Mouse (Mus musculus) CD4-positive, CD25-positive, alpha-beta regulatory T cell, adult 2 months (primary cell): ENCODE measurements around the gene Kcnc3.

Source experiments
- DNase-seq: peaks from one replicate; pipeline ENCODE4 v3.0.0-alpha.2; 2012; ENCODE audit warnings: low read depth, low spot score

Gene Kcnc3

DNA sequence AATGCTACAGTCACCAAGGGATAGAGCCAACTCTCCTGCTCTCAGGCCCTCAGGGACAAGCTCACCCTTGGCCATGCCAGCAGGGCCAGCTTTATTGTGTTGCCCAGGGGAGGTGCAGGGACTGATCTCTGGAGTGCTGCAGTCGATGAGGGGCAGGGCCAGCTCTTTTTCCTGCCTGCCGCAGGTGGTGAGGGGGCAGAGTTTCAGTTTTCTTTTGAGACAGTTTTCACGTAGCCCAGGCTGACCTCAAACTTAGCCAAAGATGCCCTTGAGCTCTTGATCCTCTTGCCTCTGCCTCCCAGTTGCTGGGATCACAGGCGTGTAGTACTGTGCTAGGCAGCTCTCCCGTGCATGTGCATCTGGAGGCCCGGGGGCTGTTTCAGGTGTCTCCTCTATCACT, 19.5 kb upstream of the Kcnc3 start:
- DNase-seq: no peak

- DNase-seq: no peak
Observed at GRCm38 (mm10) chr7:44571811-44572210, 18.7 kb upstream of the Kcnc3 start.

DNA sequence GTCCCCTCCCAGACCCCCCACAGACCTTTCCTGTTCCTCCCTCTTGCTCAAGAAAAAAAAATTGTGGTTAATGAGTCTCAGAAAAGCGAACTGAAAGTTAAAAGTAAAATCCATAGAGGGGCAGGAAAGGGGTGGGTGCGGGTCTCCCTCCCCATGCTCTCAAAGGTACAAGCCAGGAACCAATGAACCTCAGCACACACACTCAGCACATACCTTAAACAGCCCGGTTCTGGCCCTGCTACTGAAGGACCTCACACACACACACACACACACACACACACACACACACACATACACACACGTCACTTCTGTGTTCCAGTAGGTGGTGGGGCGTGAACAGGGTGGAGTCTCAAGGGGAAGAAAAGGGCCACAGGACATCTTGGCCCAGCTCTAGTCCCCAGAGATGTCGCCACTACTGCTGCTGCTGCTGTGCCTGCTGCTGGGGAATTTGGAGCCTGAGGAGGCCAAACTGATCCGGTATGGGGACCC, 18.2 kb upstream of the Kcnc3 start, which contains the start of gene Napsa:
Napsa (plus strand) TSS at position 168 of the 489 bp plus-strand sequence.
- DNase-seq: no peak

DNA sequence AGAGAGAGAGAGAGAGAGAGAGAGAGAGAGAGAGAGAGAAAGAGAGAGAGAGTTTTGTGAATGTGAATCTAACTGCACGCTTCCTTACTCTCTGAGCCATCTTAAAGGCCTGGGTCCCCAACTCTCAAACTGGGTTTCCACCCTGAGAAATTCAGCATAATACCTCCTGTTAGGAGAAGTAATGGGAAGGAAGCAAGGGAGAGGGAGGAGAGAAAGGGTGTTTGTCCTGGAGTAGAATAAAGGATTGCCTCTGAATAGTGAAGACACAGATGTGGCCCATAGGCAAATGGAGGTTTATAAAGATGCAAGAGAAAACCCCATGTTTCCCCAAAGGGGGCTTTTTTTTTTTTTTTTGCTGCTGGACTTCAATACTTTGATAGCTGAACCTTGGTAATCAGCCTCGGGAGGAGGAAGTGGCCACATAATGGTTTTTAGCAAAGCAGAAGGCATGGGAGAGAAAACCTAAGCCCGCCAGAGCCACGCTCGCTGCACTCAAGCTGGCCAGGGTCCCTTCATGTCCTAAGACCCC, 17.4 kb upstream of the Kcnc3 start:
- no peak for DNase-seq

- no peak for DNase-seq
Observed at GRCm38 (mm10) chr7:44576333-44576844, 14.1 kb upstream of the Kcnc3 start.

GRCm38 (mm10) chr7:44581637-44582036, 8.8 kb upstream of the Kcnc3 start:
- no peak for DNase-seq

DNA sequence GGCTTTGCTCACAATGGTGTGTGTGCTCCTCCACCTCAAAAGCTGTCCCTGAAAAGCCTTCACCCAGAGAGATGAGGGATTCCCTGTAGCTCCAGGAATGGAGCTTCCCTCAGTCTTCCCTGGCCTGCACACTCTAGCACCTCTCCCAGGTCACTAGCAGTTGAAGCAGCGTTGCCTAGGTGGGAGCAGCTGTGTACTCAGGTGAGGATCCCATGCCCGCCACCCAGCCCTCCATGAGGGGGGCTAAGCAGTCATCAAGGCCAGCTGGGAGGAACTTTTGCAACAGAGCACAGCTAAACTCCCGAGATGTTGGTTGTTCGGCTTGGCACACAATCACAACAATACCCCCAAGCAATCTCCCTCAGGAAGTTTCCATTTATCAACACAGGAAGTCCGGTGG, 7.8 kb upstream of the Kcnc3 start:
- DNase-seq: no peak

DNA sequence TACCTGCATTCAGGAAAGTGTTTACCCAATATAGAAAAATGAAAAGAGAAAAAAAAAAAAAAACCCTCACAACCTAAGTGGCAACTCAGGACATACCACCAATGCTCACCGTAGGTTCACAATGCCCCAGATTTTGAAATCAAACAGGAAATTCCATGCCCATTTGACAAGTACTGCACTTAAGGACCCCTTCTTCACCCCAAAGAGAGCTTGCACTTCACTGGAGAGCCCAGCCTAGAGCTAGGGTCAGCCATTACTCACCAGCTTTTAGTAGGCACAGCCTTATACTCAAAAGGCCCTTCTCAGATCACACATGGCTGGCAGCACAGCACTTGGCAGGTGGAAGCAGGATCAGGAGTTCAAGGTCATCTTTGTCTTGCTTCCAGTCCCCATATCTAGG, 7.3 kb upstream of the Kcnc3 start:
- no peak for DNase-seq

DNA sequence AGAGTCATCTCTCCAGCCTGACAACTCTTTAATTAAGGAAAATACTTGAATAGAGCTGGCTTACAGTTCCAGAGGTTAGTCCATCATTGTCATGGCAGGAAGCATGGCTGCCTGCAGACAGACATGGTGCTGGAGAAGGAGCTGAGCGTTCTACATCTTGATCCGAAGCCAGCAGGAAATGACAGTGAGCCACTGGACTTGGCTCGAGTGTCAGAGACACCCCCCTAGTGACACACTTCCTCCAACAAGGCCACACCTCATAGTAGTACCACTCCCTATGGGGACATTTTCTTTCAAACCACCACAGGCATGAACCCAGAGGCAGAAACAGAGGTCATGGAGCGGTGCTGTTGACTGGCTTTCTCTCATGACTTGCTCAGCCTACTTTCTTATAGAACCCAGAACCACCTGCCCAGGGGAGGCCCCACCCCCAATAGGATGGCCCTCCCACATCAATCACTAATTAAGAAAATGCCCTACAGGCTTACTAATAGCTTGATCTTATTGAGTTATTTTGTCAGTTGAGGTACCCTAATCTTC, 6.1 kb upstream of the Kcnc3 start:
- DNase-seq: no peak

- no peak for DNase-seq
Observed at GRCm38 (mm10) chr7:44584921-44585320, 5.5 kb upstream of the Kcnc3 start.

GRCm38 (mm10) chr7:44585606-44586005, 4.9 kb upstream of the Kcnc3 start:
- DNase-seq: no peak

GRCm38 (mm10) chr7:44586518-44586917, 3.9 kb upstream of the Kcnc3 start:
- DNase-seq: no peak

DNA sequence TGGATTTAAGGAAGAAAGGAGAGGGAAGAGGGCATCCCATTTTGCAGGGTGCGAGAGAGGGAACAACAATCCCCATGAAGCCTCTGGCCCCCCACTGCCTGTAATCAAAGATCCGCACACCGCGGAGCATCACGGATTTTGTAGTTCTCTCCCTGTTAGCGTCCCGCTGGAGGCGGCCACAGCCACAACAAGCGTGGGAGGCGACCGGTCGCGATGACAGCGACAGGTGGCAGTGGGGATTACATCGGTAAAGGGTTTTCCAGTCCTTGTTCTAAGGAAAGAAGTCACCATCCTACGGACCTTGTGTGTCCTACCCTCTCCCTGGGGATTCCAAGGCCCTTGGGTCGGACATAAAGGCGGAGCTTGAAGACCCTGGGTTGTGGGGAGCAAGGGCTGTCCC, 3.5 kb upstream of the Kcnc3 start:
- DNase-seq: peak; percentile 27

DNA sequence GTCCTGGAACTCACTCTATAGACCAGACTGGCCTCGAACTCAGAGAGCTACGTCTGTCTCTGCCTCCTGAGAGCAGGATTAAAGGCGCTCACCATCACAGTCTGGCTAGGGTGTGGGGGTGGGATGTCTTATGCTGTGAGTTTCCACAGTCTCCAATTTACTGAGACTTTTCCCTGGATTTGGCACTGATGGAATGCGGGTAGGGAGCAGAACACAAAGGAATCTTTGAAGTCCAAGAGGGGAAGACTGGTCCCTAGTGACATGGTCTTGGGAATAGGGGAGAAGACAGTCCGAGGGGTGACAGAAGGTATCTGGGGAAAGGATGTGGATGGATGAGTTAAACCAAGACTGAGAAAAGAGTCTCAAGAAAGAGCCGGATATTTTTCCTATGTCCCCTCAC, 2.8 kb upstream of the Kcnc3 start:
- no peak for DNase-seq

DNA sequence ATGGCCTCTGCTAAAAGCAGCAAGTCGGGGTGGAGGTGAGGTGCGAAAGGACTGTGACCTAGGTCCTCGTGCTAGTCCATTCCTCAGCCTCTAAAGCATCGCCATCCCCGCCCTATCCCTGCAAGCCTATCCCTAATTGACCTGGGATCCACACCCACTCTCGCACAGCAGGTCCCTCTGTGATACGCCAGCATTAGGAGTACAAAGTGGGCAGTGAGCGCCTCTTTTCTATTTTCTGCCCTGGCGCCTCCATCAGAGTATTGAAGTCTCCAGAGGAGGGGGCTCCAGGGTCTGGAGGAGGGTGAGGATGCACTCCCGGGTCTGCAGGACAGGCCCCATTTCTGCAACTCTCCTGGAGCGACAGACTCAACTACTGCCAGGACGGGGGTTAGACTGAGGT, 2.1 kb upstream of the Kcnc3 start:
- no peak for DNase-seq

- DNase-seq: peak; percentile 58
Observed at GRCm38 (mm10) chr7:44589149-44589548, 1.3 kb upstream of the Kcnc3 start.

- DNase-seq: no peak
Observed at GRCm38 (mm10) chr7:44589946-44590345, 518 bp upstream of the Kcnc3 start.

- DNase-seq: no peak
Observed at GRCm38 (mm10) chr7:44591348-44592116, 1.1 kb downstream of the Kcnc3 start.

- no peak for DNase-seq
Observed at GRCm38 (mm10) chr7:44593051-44593450, 2.6 kb downstream of the Kcnc3 start.

DNA sequence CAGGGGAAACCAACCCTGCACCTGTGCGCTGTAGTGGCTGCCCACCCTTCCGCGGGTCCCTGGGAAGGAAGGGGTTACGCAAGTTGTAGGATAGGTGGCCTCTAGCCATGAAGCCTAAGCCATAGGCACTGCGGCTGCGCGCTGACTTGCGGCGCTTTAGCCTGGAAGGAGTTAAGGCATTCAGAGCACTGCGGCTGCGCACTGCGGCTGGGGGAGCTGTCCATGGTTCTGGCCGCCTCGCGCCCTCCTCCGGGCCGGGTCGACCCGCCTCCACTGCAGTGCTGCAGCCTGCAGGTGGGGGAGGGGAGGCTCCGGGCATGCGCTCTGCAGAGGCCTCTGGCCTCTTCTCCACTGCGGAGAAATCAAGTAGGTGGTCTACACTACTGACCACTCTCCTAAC, 3.3 kb downstream of the Kcnc3 start:
- DNase-seq: peak; percentile 63

- DNase-seq: no peak
Observed at GRCm38 (mm10) chr7:44594291-44594690, 3.8 kb downstream of the Kcnc3 start.

GRCm38 (mm10) chr7:44595131-44595561, 4.7 kb downstream of the Kcnc3 start:
- DNase-seq: no peak

- DNase-seq: no peak
Observed at GRCm38 (mm10) chr7:44596051-44596450, 5.6 kb downstream of the Kcnc3 start.
